Mouse (Mus musculus) urinary bladder, postnatal 10 days (tissue): Measurements from ENCODE around the gene Col5a2.
"Not testable (repeated sequence)": the region's sequence is repeated elsewhere in the genome, so short reads cannot be mapped to it uniquely, and the experiment has no call there.

ENCODE experiments used
- DNase-seq: peaks from one replicate; pipeline ENCODE4 v3.0.0; 2022; ENCODE audit warnings: low spot score

Col5a2 gene

GRCm38 (mm10) chr1:45502865-45503332, at the start of gene Col5a2:
Col5a2 (minus strand) TSS chr1:45503282.
- DNase-seq: peak; percentile 11

- no peak for DNase-seq
Measured at GRCm38 (mm10) chr1:45550531-45550930, 47.4 kb upstream of the Col5a2 start.

GRCm38 (mm10) chr1:45541888-45542287, 38.8 kb upstream of the Col5a2 start:
- no peak for DNase-seq

- DNase-seq: no peak
Measured at GRCm38 (mm10) chr1:45541161-45541560, 38.1 kb upstream of the Col5a2 start.

GRCm38 (mm10) chr1:45531486-45531885, 28.4 kb upstream of the Col5a2 start:
- DNase-seq: no peak

- not testable (repeated sequence) for DNase-seq
Measured at GRCm38 (mm10) chr1:45527476-45527875, 24.4 kb upstream of the Col5a2 start.

GRCm38 (mm10) chr1:45523601-45524000, 20.5 kb upstream of the Col5a2 start:
- no peak for DNase-seq

GRCm38 (mm10) chr1:45521486-45521885, 18.4 kb upstream of the Col5a2 start:
- no peak for DNase-seq

- no peak for DNase-seq
Measured at GRCm38 (mm10) chr1:45502241-45502741, 791 bp downstream of the Col5a2 start.

GRCm38 (mm10) chr1:45501437-45501836, 1.6 kb downstream of the Col5a2 start:
- DNase-seq: no peak

GRCm38 (mm10) chr1:45500456-45500855, 2.6 kb downstream of the Col5a2 start:
- no peak for DNase-seq

- no peak for DNase-seq
Measured at GRCm38 (mm10) chr1:45495025-45495424, 8.1 kb downstream of the Col5a2 start.

- DNase-seq: no peak
Measured at GRCm38 (mm10) chr1:45492130-45492723, 10.9 kb downstream of the Col5a2 start.

- DNase-seq: no peak
Measured at GRCm38 (mm10) chr1:45490451-45490850, 12.6 kb downstream of the Col5a2 start.

GRCm38 (mm10) chr1:45488291-45488690, 14.8 kb downstream of the Col5a2 start:
- no peak for DNase-seq

- no peak for DNase-seq
Measured at GRCm38 (mm10) chr1:45483001-45483400, 20.1 kb downstream of the Col5a2 start.

- no peak for DNase-seq
Measured at GRCm38 (mm10) chr1:45481876-45482275, 21.2 kb downstream of the Col5a2 start.

GRCm38 (mm10) chr1:45479087-45479486, 24.0 kb downstream of the Col5a2 start:
- DNase-seq: no peak

- no peak for DNase-seq
Measured at GRCm38 (mm10) chr1:45472751-45473150, 30.3 kb downstream of the Col5a2 start.

- no peak for DNase-seq
Measured at GRCm38 (mm10) chr1:45460767-45461166, 42.3 kb downstream of the Col5a2 start.

GRCm38 (mm10) chr1:45455763-45456162, 47.3 kb downstream of the Col5a2 start:
- no peak for DNase-seq

- DNase-seq: no peak
Measured at GRCm38 (mm10) chr1:45448856-45449255, 54.2 kb downstream of the Col5a2 start.

GRCm38 (mm10) chr1:45431922-45432321, 71.2 kb downstream of the Col5a2 start:
- no peak for DNase-seq

GRCm38 (mm10) chr1:45430520-45430919, 72.6 kb downstream of the Col5a2 start:
- DNase-seq: no peak
